12 mouse cellular contexts compared by ENCODE assay signal in the genomic region with DNA sequence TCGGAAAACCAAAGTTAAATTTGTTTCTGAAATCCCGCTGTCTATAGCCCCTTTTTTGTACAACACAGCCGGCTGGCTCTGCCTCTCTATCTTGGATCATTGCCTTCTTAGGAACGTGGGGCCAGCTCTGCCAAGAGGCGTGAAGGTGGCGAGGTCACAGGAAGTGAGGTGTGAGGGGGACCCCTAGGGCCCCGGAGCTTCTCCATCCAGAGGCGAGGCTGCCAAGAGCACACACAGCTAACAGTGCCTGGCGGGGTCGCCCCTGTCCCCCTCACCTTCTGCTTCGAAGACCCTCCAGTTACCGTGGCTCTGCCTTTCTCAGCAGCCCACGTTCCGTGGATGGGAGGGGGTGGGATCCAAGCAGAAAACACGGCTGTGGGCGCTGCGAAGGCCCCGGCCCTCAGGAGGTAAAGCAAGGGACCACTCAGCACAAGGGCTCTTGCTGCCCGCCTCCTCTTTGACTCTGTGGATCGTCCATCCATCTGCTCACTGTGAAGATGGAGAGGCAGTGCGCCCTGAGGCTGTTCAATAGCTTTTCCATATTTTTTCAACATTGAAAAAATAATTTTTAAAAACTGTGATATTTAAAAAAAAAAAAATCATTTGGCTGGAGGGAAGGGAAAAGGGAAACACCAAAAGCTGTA. TPM values are rescaled to one million over a fixed set of nuclear protein-coding genes. Genes with fewer than 3 reads are reported as not detected.
DNase-seq lines count a peak whose midpoint lies in the region; ATAC-seq and TF ChIP-seq lines count a peak whose summit lies in the region.
"Had no signal": no experiment of that assay in that cellular context is flagged by ENCODE, and none has a peak within 500 bp of the region (broad histone marks: within the 10 kb centered on the region; RNA-seq: fewer than 3 reads in every experiment).

No protein-coding gene starts in this region.

- no peak overlapping the region for H3K27ac ChIP-seq in heart, embryonic 15.5 days
- H3K27ac ChIP-seq in testis, adult 2 months (ENCODE audit: control insufficient read depth, insufficient read depth, low read depth, low read length): no peak overlapping the region
- H3K27ac ChIP-seq in heart, postnatal 0 days (ENCODE audit: low read depth): no peak overlapping the region; the same call in 1 of the 2 replicates
- H3K27ac ChIP-seq: kidney, embryonic 15.5 days; liver, embryonic 15.5 days had no signal

- no peaks in the 10 kb centered on the region for H3K27me3 ChIP-seq in heart, embryonic 15.5 days
- H3K27me3 ChIP-seq in testis, adult 2 months (ENCODE audit: control insufficient read depth, insufficient read depth, low read length): no peaks in the 10 kb centered on the region
- no peaks in the 10 kb centered on the region for H3K27me3 ChIP-seq in heart, postnatal 0 days (ENCODE audit: control insufficient read depth, insufficient read depth, low read length)
- H3K27me3 ChIP-seq: kidney, embryonic 15.5 days; liver, embryonic 15.5 days had no signal

- no peak for ATAC-seq in heart, embryonic 15.5 days (replicated peaks; ENCODE audit: insufficient number of reproducible peaks, insufficient read depth, low FRiP score, low read depth)
- ATAC-seq in heart, postnatal 0 days (ENCODE audit: insufficient read depth, low read depth): peak; percentile 27; the same call in 1 of the 2 replicates
- no peak for ATAC-seq in CD4-positive, CD25-positive, alpha-beta regulatory T cell, adult 4 months
- no peak for ATAC-seq in inflammation-experienced regulatory T-cells, adult 6 months

- H3K4me2 ChIP-seq in heart, embryonic 15.5 days: peak overlapping the region; percentile 9; the same call in 1 of the 2 replicates
- peak overlapping the region; percentile 20; the same call in 1 of the 2 replicates for H3K4me2 ChIP-seq in heart, postnatal 0 days (ENCODE audit: low read depth, low read length)
- H3K4me2 ChIP-seq: kidney, embryonic 15.5 days; liver, embryonic 15.5 days had no signal

- no peak overlapping the region for H3K4me3 ChIP-seq in heart, embryonic 15.5 days
- peak overlapping the region; percentile 72 for H3K4me3 ChIP-seq in testis, adult 2 months (ENCODE audit: control insufficient read depth, low read depth, low read length)
- no peak overlapping the region for H3K4me3 ChIP-seq in heart, postnatal 0 days (ENCODE audit: low read depth, low read length)
- H3K4me3 ChIP-seq: kidney, embryonic 15.5 days; liver, embryonic 15.5 days had no signal

- no peak for TF ChIP-seq CTCF in testis, adult 2 months (IDR thresholded peaks at IDR 0.05; ENCODE audit: control insufficient read depth, insufficient read depth, insufficient replicate concordance, low read depth, low read length)
- no peak for TF ChIP-seq CTCF in heart, postnatal 0 days (IDR thresholded peaks at IDR 0.05; ENCODE audit: low read depth)

- H3K9me3 ChIP-seq in heart, embryonic 15.5 days (replicated peaks): no peaks in the 10 kb centered on the region
- no peaks in the 10 kb centered on the region for H3K9me3 ChIP-seq in heart, postnatal 0 days (replicated peaks; ENCODE audit: control insufficient read depth, low read length)
- H3K9me3 ChIP-seq: kidney, embryonic 15.5 days; liver, embryonic 15.5 days had no signal

- no peaks in the 10 kb centered on the region; the same call in 1 of the 2 replicates for H3K4me1 ChIP-seq in heart, embryonic 15.5 days (replicated peaks)
- peaks cover 4% of the 10 kb centered on the region for H3K4me1 ChIP-seq in testis, adult 2 months (ENCODE audit: control insufficient read depth, insufficient read depth, low read length)
- H3K4me1 ChIP-seq in heart, postnatal 0 days (ENCODE audit: control insufficient read depth, insufficient read depth): no peaks in the 10 kb centered on the region
- H3K4me1 ChIP-seq: liver, embryonic 15.5 days had no signal

- no peaks in the 10 kb centered on the region for H3K36me3 ChIP-seq in heart, embryonic 15.5 days
- H3K36me3 ChIP-seq in testis, adult 2 months (ENCODE audit: control insufficient read depth, insufficient read depth, low read length): no peaks in the 10 kb centered on the region
- H3K36me3 ChIP-seq in heart, postnatal 0 days (replicated peaks; ENCODE audit: control insufficient read depth, insufficient read depth, low read length): peaks cover 17% of the 10 kb centered on the region
- H3K36me3 ChIP-seq: kidney, embryonic 15.5 days; liver, embryonic 15.5 days had no signal

- 60% methylated on average over 21 of the region's 21 CpGs for WGBS in heart, embryonic 15.5 days
- WGBS in heart, postnatal 0 days: 59% methylated on average over 21 of the region's 21 CpGs

- TF ChIP-seq EP300 in heart, postnatal 0 days (IDR thresholded peaks at IDR 0.05; ENCODE audit: low read depth): no peak

- H3K9ac ChIP-seq in heart, embryonic 15.5 days: no peak overlapping the region
- no peak overlapping the region for H3K9ac ChIP-seq in heart, postnatal 0 days (replicated peaks; ENCODE audit: low read depth, low read length)
- H3K9ac ChIP-seq: kidney, embryonic 15.5 days; liver, embryonic 15.5 days had no signal

- TF ChIP-seq POLR2A in testis, adult 2 months (IDR thresholded peaks at IDR 0.05; ENCODE audit: control insufficient read depth, low read depth, low read length): no peak

- intact Hi-C loops in heart, postnatal 25 days (cut with DNase I): no loop called here

- DNase-seq in heart, postnatal 25 days (ENCODE audit: low spot score): no peak
- DNase-seq in testis, postnatal 10 days (ENCODE audit: low spot score): no peak
- no peak for DNase-seq in heart, postnatal 0 days (ENCODE audit: low spot score)
- DNase-seq in thymus, postnatal 4 days: no peak
- DNase-seq: thymus, adult 18-20 months had no signal

RNA-seq across cellular contexts. Expression of a gene that starts 25.4 kb away (rescaled TPM):
- not detected in 2 replicates for polyA plus RNA-seq in heart, embryonic 15.5 days (2015; fragmentation: Nextera tagmentation; extraction: Ambion mirVana)
- not detected for total RNA-seq in heart, postnatal 25 days (2021)
- 0.12 TPM in 1 of 2 replicates, not detected in the other for polyA plus RNA-seq in testis, adult 2 months (2012; rRNA removed)
- total RNA-seq in heart, postnatal 0 days (2014; rRNA removed; ENCODE audit: low replicate concordance): not detected in 2 replicates
- not detected in 2 replicates for polyA plus RNA-seq in heart, postnatal 0 days (2015; fragmentation: Nextera tagmentation; extraction: Ambion mirVana)
- polyA plus RNA-seq in CD4-positive, CD25-positive, alpha-beta regulatory T cell, adult 4 months (2017; shearing (Covaris generic)): 100 to 1,000 TPM; 309 to 452 TPM
- 100 to 1,000 TPM; 353 to 863 (median 573) TPM for polyA plus RNA-seq in inflammation-experienced regulatory T-cells, adult 6 months (2017; shearing (Covaris generic))
- total RNA-seq: neutrophil, adult 5-6 weeks had no signal
- polyA plus RNA-seq: kidney, embryonic 15.5 days; liver, embryonic 15.5 days had no signal

Comparison
In these comparisons a context has a peak if more than half of its experiments do, and no peak if none do; other contexts are left out.
1. RNA of a gene that starts 25.4 kb away (polyA plus RNA-seq): 353 to 863 TPM in inflammation-experienced regulatory T-cells, adult 6 months and 309 to 452 TPM in CD4-positive, CD25-positive, alpha-beta regulatory T cell, adult 4 months; not detected in heart, postnatal 0 days, 0.12 TPM in testis, adult 2 months and not detected in heart, embryonic 15.5 days; every median in the first group is over 100 times any median in the second.